Mouse (Mus musculus) ES-Bruce4 (cell line): Measurements from ENCODE around the gene Nfe2l2. TPM values are rescaled to one million over a fixed set of nuclear protein-coding genes. Genes with fewer than 3 reads are reported as not detected.
A peak's percentile ranks its signal among the peaks of the same experiment; 100 is the strongest.

Experiments used
- H3K27ac ChIP-seq: 2 replicates; pipeline ENCODE4 v1.5.1; 2012; ENCODE audit warnings: low read length, inconsistent platforms; ENCODE audit not compliant: insufficient read depth
- H3K27me3 ChIP-seq: 2 replicates; pipeline ENCODE4 v1.6.1; 2012; ENCODE audit warnings: mild to moderate bottlenecking, low read length, inconsistent platforms; ENCODE audit not compliant: control insufficient read depth, poor library complexity, insufficient read depth, severe bottlenecking
- H3K36me3 ChIP-seq: 2 replicates; pipeline ENCODE4 v1.6.1; 2012; ENCODE audit warnings: inconsistent platforms, mild to moderate bottlenecking, low read length, moderate library complexity; ENCODE audit not compliant: control insufficient read depth, poor library complexity, insufficient read depth, severe bottlenecking
- H3K4me1 ChIP-seq: one replicate; pipeline ENCODE4 v1.8.1; 2011; ENCODE audit warnings: low read length; ENCODE audit not compliant: control insufficient read depth, insufficient read depth
- H3K4me3 ChIP-seq: 2 replicates; pipeline ENCODE4 v1.5.1; 2011; ENCODE audit warnings: low read depth, mild to moderate bottlenecking, low read length
- H3K9ac ChIP-seq: 2 replicates; pipeline ENCODE4 v1.6.1; 2012; ENCODE audit warnings: low read depth, mild to moderate bottlenecking, inconsistent platforms; ENCODE audit not compliant: poor library complexity, severe bottlenecking
- H3K9me3 ChIP-seq: replicated peaks from 2 replicates; pipeline ENCODE4 v1.6.1; 2012; ENCODE audit warnings: mild to moderate bottlenecking, low read length, inconsistent platforms; ENCODE audit not compliant: control insufficient read depth, poor library complexity, insufficient read depth, severe bottlenecking
- CTCF ChIP-seq: IDR thresholded peaks from one replicate; pipeline ENCODE4 v1.8.1; 2011; ENCODE audit warnings: low read depth, low read length
- EP300 ChIP-seq: IDR thresholded peaks from 2 replicates; pipeline ENCODE4 v1.6.1; 2011; ENCODE audit warnings: low read depth, low read length; ENCODE audit not compliant: insufficient read depth
- POLR2A ChIP-seq: IDR thresholded peaks from one replicate; pipeline ENCODE4 v1.8.1; 2011; ENCODE audit warnings: low read length; ENCODE audit not compliant: insufficient read depth
- polyA plus RNA-seq: library from polyadenylated mRNA; stranded (reverse); fragments of >200 nt; gene quantifications from 2 replicates; pipeline ENCODE4 v1.2.4, GENCODE M21; 2011; ENCODE audit warnings: low read depth; ENCODE audit not compliant: missing spikeins, insufficient read depth, insufficient read length

Gene Nfe2l2
- polyA plus RNA-seq, 1 experiment, result 105 TPM

- Histone ChIP-seq H3K4me1 (no peaks in the 10 kb centered on the region), H3K27ac (peak overlapping the region; percentile 70), H3K9ac (no peak overlapping the region), H3K9me3 (no peaks in the 10 kb centered on the region), H3K27me3 (no peaks in the 10 kb centered on the region), H3K36me3 (no peaks in the 10 kb centered on the region), H3K4me3 (no peak overlapping the region)
- no peak for TF ChIP-seq CTCF
- TF ChIP-seq EP300, result no peak
- no peak for TF ChIP-seq POLR2A
Measured at GRCm38 (mm10) chr2:75716046-75717016, 11.9 kb upstream of the Nfe2l2 start.

GRCm38 (mm10) chr2:75714766-75715165, 10.3 kb upstream of the Nfe2l2 start:
- Histone ChIP-seq H3K9me3 (no peaks in the 10 kb centered on the region), H3K27me3 (no peaks in the 10 kb centered on the region), H3K4me3 (no peak overlapping the region), H3K9ac (no peak overlapping the region), H3K27ac (no peak overlapping the region), H3K4me1 (no peaks in the 10 kb centered on the region), H3K36me3 (no peaks in the 10 kb centered on the region)
- TF ChIP-seq CTCF (no peak), POLR2A (no peak), EP300 (no peak)

- no peak overlapping the region for H3K4me3 ChIP-seq
- H3K9me3 ChIP-seq, result peaks cover 5% of the 10 kb centered on the region; the same call in 1 of the 2 replicates
- no peaks in the 10 kb centered on the region for H3K36me3 ChIP-seq
- no peak overlapping the region for H3K27ac ChIP-seq
- no peaks in the 10 kb centered on the region for H3K27me3 ChIP-seq
- H3K9ac ChIP-seq, result no peak overlapping the region
- no peaks in the 10 kb centered on the region for H3K4me1 ChIP-seq
- no peak for TF ChIP-seq EP300
- TF ChIP-seq CTCF, result no peak
- TF ChIP-seq POLR2A, result no peak
Measured at GRCm38 (mm10) chr2:75713083-75713482, 8.6 kb upstream of the Nfe2l2 start.

- TF ChIP-seq POLR2A (no peak), EP300 (0 out of 2 replicates have a peak, but pooled peaks have one; percentile 24), CTCF (peak; percentile 33)
- H3K36me3 ChIP-seq, result no peaks in the 10 kb centered on the region
- H3K9ac ChIP-seq, result no peak overlapping the region
- peaks cover 5% of the 10 kb centered on the region; the same call in 1 of the 2 replicates for H3K9me3 ChIP-seq
- H3K27ac ChIP-seq, result peak overlapping the region; percentile 88; the same call in 1 of the 2 replicates
- H3K27me3 ChIP-seq, result no peaks in the 10 kb centered on the region
- H3K4me1 ChIP-seq, result no peaks in the 10 kb centered on the region
- H3K4me3 ChIP-seq, result no peak overlapping the region
Measured at GRCm38 (mm10) chr2:75707420-75707819, 3.0 kb upstream of the Nfe2l2 start.

GRCm38 (mm10) chr2:75706435-75706834, 2.0 kb upstream of the Nfe2l2 start:
- no peaks in the 10 kb centered on the region for H3K27me3 ChIP-seq
- H3K36me3 ChIP-seq, result no peaks in the 10 kb centered on the region; the same call in 1 of the 2 replicates
- H3K9me3 ChIP-seq, result peaks cover 5% of the 10 kb centered on the region; the same call in 1 of the 2 replicates
- no peak for TF ChIP-seq POLR2A
- no peak for TF ChIP-seq EP300
- no peak for TF ChIP-seq CTCF
- peak overlapping the region; percentile 88 for H3K27ac ChIP-seq
- H3K4me3 ChIP-seq, result peak overlapping the region; percentile 4; the same call in 1 of the 2 replicates
- peak overlapping the region; percentile 71; the same call in 1 of the 2 replicates for H3K9ac ChIP-seq
- no peaks in the 10 kb centered on the region for H3K4me1 ChIP-seq

GRCm38 (mm10) chr2:75705162-75705752, 816 bp upstream of the Nfe2l2 start:
- Histone ChIP-seq H3K4me1 (no peaks in the 10 kb centered on the region), H3K27me3 (no peaks in the 10 kb centered on the region), H3K9ac (peak overlapping the region; percentile 71), H3K4me3 (peak overlapping the region; percentile 66), H3K36me3 (peaks cover 3% of the 10 kb centered on the region; the same call in 1 of the 2 replicates), H3K27ac (peak overlapping the region; percentile 82), H3K9me3 (peaks cover 5% of the 10 kb centered on the region; the same call in 1 of the 2 replicates)
- TF ChIP-seq EP300 (no peak), CTCF (no peak), POLR2A (no peak)
